Mouse (Mus musculus) heart, embryonic 10.5 days (tissue): ENCODE results near the gene Dab2ip. TPM values are rescaled to one million over a fixed set of nuclear protein-coding genes. Genes with fewer than 3 reads are reported as not detected.

ENCODE experiments used
- DNase-seq: peaks from one replicate; pipeline ENCODE4 v3.0.0-alpha.2; 2017; ENCODE audit warnings: low spot score
- H3K27ac ChIP-seq: fragments of 300-500 bp; sonication (generic); 2 replicates; pipeline ENCODE4 v1.5.1; 2016; ENCODE audit warnings: mild to moderate bottlenecking
- H3K27me3 ChIP-seq: fragments of 300-500 bp; sonication (generic); 2 replicates; pipeline ENCODE4 v1.6.1; 2016; ENCODE audit warnings: mild to moderate bottlenecking; ENCODE audit not compliant: poor library complexity, insufficient read depth, severe bottlenecking
- H3K36me3 ChIP-seq: fragments of 300-500 bp; sonication (generic); 2 replicates; pipeline ENCODE4 v1.6.1; 2016; ENCODE audit warnings: mild to moderate bottlenecking, moderate library complexity
- H3K4me1 ChIP-seq: fragments of 300-500 bp; sonication (generic); 2 replicates; pipeline ENCODE4 v1.6.1; 2016; ENCODE audit warnings: mild to moderate bottlenecking
- H3K4me3 ChIP-seq: fragments of 300-500 bp; sonication (generic); 2 replicates; pipeline ENCODE4 v1.5.1; 2016; ENCODE audit warnings: mild to moderate bottlenecking, moderate library complexity
- H3K9me3 ChIP-seq: fragments of 300-500 bp; sonication (generic); 2 replicates; pipeline ENCODE4 v1.6.1; 2016; ENCODE audit warnings: mild to moderate bottlenecking, moderate library complexity
- WGBS: fragments of 180-500 bp; shearing (Covaris S2); methylation state at CpG from one replicate; pipeline ENCODE4 v1.1.7; 2016; 5-methylcytosine and 5-hydroxymethylcytosine counted together
- polyA plus RNA-seq: library from polyadenylated mRNA; unstranded; fragments of >200 nt; fragmentation: Nextera tagmentation; extraction: Ambion mirVana; gene quantifications from 2 replicates; pipeline ENCODE4 v1.2.1, GENCODE M21; 2016

The Dab2ip gene
- polyA plus RNA-seq, 1 experiment from 2014 or later, result 49.0 TPM

DNA sequence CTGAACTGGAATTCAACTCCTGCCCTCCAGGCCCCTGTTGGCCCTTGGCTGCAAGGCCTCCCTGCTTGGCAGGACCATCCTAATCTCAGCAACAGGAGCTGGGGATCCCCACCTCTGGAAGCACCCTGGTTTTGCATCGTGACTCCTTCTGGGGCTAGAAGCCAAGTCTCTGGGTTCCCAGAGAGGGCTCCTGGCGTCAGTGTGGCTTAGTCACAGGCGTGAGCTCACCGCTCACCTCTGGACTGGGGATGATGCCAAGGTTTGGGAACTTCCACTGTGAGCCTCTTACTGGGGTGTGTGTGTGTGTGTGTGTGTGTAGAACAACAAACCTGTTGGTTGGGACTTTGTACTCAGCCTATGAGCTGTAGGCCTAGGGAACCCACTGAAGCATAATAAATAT is 31.7 kb downstream of the Dab2ip start:
- no peak overlapping the region for H3K4me3 ChIP-seq
- no peak for DNase-seq
- peak overlapping the region; percentile 86 for H3K27ac ChIP-seq
- H3K4me1 ChIP-seq, result peaks cover 99% of the 10 kb centered on the region
- peaks cover 5% of the 10 kb centered on the region; the same call in 1 of the 2 replicates for H3K27me3 ChIP-seq
- no peaks in the 10 kb centered on the region for H3K9me3 ChIP-seq
- 0 out of 2 replicates have a peak, but pooled peaks cover 10% of the 10 kb centered on the region for H3K36me3 ChIP-seq
- WGBS, result 69% methylated on average over 4 of the region's 4 CpGs

DNA sequence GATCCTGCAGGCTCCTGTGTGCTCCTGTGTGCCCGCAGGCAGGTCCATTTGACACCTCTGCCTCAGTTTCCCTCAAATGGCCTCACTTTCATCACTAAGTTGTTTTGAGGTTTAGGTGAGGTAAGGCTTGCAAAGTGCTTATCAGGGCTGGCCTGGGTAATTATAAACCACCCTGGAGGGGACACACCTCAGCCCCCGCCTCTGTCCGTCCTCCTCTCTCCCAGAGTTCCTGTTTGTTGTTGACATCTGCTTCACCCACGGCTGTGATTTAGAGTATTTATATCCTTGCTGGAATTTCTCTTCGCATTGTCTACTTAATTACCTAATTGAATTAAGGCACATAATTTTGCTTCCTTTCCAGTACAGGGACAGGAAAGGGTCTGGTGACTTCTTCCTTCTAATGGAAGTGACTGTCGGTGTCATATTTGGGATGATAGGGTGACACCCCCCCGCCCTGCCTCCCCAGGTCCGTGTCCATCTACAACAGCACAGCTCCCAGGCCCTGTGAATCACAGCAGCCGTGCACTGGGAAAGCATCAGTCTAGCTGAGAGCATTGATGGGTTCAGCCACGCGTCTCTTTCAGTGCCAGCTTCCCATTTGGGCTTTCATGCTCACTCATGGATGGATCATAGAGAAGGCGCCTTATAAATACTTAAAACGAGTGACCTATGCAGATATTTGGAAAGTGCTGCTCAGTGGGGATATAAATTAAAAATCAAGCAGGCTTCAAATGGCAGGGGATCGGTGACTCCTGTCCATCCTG is 34.1 kb downstream of the Dab2ip start:
- Histone ChIP-seq H3K27me3 (no peaks in the 10 kb centered on the region), H3K4me1 (peaks cover 99% of the 10 kb centered on the region), H3K27ac (peak overlapping the region; percentile 77), H3K9me3 (no peaks in the 10 kb centered on the region), H3K4me3 (no peak overlapping the region), H3K36me3 (0 out of 2 replicates have a peak, but pooled peaks cover 7% of the 10 kb centered on the region)
- 52% methylated on average over 14 of the region's 14 CpGs for WGBS
- DNase-seq, result no peak

DNA sequence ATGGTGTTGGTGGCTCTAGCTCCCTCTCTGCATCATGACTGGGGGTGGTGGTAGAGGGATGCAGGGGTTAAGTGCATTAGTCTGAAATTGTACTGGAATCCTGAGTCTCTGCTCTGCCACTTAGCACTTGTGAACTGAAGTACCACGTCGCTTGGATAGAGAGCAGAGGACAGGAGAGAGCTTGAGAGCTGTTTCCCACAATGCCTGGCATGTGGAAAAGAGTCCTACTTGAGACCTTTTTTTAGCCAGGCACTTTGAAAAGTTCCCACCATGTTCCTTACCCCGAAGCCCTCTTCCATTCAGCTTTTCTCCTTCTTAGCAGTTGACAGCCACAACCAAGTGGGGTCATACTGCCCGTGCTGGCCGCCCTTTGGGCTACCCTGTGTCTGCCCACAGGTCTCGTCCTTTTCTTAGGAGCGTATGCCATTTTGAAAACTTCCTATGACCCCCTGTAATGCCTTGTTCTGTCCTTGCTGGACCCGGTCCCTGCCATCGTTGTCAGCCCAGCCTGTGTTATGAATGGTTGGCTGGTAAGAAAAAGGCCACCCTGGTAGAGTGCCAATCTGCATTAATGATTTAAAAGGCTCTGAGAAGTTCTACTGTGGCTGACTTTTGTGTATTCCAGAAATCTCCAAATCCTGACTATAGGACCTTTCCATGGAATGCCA is 34.8 kb downstream of the Dab2ip start:
- Histone ChIP-seq H3K27ac (peak overlapping the region; percentile 81), H3K36me3 (0 out of 2 replicates have a peak, but pooled peaks cover 7% of the 10 kb centered on the region)
- 47% methylated on average over 9 of the region's 9 CpGs for WGBS

DNA sequence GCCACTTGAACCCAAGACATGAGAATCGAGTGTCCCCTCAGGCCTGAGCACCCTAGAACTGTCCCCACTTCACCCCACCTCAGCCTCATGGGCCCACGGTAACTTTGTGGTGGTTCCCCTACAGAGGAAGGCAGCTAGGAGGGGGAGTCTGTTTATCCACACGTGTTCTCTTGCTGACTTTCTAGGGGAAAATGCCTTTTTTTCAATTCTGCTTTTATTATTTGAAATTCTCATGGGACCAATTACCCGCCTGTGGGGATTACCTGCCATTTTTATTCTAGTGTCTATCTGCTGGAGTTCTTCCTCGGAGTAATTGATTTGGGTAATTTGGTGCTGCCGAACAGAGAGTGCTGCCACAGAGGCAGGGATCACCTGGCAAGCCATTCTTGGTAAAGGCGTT is 35.8 kb downstream of the Dab2ip start:
- 75% methylated on average over 7 of the region's 7 CpGs for WGBS
- peak overlapping the region; percentile 63 for H3K27ac ChIP-seq
- no peak for DNase-seq

More for the DNA sequence above, 34.8 kb downstream of the Dab2ip start:
- Histone ChIP-seq H3K27me3 (no peaks in the 10 kb centered on the region), H3K4me3 (no peak overlapping the region), H3K9me3 (no peaks in the 10 kb centered on the region), H3K4me1 (peaks cover 99% of the 10 kb centered on the region)
- peak; percentile 88 for DNase-seq

DNA sequence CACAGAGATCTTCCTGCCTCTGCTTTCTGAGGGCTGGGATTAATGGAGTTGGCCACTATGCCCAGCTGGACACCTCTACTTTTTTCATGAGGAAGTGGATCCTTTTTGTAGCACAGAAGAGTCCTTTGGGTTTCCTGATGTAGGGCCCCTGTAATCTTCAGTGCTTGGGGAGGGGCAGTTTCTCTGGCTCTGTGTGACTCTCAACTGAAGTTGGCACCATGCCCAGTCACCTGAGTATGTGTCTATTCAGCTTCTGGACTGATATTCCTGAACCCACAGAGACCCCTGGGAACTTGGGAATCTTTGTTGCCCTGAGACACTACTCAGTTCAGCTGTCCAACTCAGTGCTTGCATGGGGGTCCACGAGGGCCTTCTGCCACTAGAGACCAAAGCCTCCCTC is 37.0 kb downstream of the Dab2ip start:
- Histone ChIP-seq H3K27me3 (no peaks in the 10 kb centered on the region), H3K36me3 (0 out of 2 replicates have a peak, but pooled peaks cover 7% of the 10 kb centered on the region), H3K4me3 (no peak overlapping the region), H3K27ac (peak overlapping the region; percentile 75), H3K9me3 (no peaks in the 10 kb centered on the region), H3K4me1 (peaks cover 93% of the 10 kb centered on the region)
- WGBS, result 45% methylated on average over 1 of the region's 1 CpGs
- DNase-seq, result no peak

More for the DNA sequence above, 35.8 kb downstream of the Dab2ip start:
- H3K9me3 ChIP-seq, result no peaks in the 10 kb centered on the region
- H3K4me1 ChIP-seq, result peaks cover 99% of the 10 kb centered on the region
- H3K4me3 ChIP-seq, result no peak overlapping the region
- H3K27me3 ChIP-seq, result no peaks in the 10 kb centered on the region
- 0 out of 2 replicates have a peak, but pooled peaks cover 7% of the 10 kb centered on the region for H3K36me3 ChIP-seq

DNA sequence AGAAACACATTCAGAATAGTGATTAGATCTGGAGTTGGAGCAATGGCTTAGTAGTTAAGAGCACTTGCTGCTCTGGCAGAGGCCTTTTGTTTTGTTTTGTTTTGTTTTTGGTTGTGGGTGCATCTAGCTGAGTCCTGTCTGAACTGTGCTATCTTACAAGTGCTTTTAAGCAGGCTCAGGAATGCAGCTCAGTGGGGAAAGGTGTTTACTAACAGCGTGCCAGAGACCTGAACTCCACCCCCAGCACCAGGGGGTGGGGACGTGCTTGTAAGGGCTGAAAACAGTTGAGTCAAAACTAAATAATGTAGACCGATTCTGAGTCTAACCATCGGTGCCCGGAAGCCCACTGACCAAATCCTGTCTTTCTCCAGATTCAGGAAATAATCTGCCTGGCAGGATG is 37.7 kb downstream of the Dab2ip start:
- H3K4me1 ChIP-seq, result peaks cover 88% of the 10 kb centered on the region
- 0 out of 2 replicates have a peak, but pooled peaks cover 7% of the 10 kb centered on the region for H3K36me3 ChIP-seq
- H3K4me3 ChIP-seq, result no peak overlapping the region
- peak overlapping the region; percentile 75; the same call in 1 of the 2 replicates for H3K27ac ChIP-seq
- H3K27me3 ChIP-seq, result no peaks in the 10 kb centered on the region
- H3K9me3 ChIP-seq, result no peaks in the 10 kb centered on the region
- no peak for DNase-seq
- WGBS, result 43% methylated on average over 5 of the region's 5 CpGs

DNA sequence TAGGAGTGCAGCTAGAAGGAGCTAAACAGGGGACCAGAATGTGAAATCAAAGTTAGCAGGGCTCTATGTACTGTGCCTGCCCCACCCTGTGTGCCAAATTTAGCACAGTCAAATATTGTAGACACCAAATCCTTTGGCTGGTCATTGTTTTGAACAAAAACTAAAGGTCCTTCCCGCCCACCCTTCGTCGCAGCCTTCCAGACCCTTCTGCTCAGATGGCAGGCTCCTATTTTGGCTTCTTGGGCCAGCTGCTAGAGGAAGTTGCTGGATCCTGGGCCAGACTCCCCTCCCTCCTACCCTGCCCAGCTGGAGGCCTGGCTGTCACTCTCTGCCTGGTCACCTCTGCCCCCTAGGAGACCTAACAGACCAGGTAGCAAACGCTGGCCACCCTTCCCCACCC is 38.7 kb downstream of the Dab2ip start:
- no peak overlapping the region for H3K4me3 ChIP-seq
- H3K4me1 ChIP-seq, result peaks cover 84% of the 10 kb centered on the region

DNA sequence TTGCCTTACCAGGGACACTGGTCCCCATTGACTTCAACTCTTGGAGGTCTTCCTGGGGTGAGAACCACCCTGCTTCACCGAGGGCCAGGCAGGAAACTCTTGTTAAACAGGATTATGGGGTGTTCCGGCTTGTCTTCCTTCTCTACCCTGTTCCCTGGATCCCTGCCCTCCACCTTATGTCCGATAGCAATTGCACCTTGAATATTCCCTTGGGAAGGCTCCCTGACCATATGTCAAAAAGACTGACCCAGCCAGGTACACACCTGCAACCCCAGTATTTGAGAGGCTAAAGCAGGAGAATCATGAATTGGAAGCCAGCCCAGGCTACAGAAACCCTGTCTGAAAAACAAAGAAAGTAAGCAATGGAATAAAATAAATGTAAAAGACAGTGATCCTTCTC is 40.8 kb downstream of the Dab2ip start:
- H3K36me3 ChIP-seq, result 0 out of 2 replicates have a peak, but pooled peaks cover 7% of the 10 kb centered on the region
- no peak overlapping the region for H3K4me3 ChIP-seq
- 58% methylated on average over 3 of the region's 3 CpGs for WGBS
- H3K9me3 ChIP-seq, result no peaks in the 10 kb centered on the region
- H3K27ac ChIP-seq, result no peak overlapping the region
- H3K27me3 ChIP-seq, result no peaks in the 10 kb centered on the region
- H3K4me1 ChIP-seq, result peaks cover 76% of the 10 kb centered on the region
- DNase-seq, result no peak

More for the DNA sequence above, 38.7 kb downstream of the Dab2ip start:
- H3K9me3 ChIP-seq, result no peaks in the 10 kb centered on the region
- 64% methylated on average over 4 of the region's 4 CpGs for WGBS
- H3K27ac ChIP-seq, result peak overlapping the region; percentile 59; the same call in 1 of the 2 replicates
- H3K36me3 ChIP-seq, result 0 out of 2 replicates have a peak, but pooled peaks cover 7% of the 10 kb centered on the region
- H3K27me3 ChIP-seq, result no peaks in the 10 kb centered on the region
- DNase-seq, result no peak

DNA sequence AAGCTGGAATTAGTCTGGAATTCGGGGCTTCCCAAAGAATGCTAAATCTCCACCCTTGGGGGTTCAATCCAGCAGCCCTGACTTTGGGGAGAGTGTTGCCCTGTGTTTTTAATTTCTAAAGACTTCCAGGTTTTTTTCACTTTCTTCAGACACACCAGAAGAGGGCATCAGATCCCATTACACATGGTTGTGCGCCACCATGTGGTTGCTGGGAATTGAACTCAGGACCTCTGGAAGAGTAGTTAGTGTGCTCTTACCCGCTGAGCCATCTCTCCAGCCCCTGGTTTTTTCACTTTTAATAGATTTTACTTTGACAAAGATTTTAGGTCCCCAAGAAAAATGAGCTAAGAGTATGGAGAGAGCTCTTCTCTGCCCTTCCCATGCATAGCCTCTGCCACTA is 43.6 kb downstream of the Dab2ip start:
- Histone ChIP-seq H3K27me3 (no peaks in the 10 kb centered on the region), H3K4me1 (peaks cover 76% of the 10 kb centered on the region), H3K27ac (no peak overlapping the region), H3K9me3 (no peaks in the 10 kb centered on the region), H3K4me3 (no peak overlapping the region), H3K36me3 (no peaks in the 10 kb centered on the region)
- 67% methylated on average over 3 of the region's 3 CpGs for WGBS
- DNase-seq, result no peak

DNA sequence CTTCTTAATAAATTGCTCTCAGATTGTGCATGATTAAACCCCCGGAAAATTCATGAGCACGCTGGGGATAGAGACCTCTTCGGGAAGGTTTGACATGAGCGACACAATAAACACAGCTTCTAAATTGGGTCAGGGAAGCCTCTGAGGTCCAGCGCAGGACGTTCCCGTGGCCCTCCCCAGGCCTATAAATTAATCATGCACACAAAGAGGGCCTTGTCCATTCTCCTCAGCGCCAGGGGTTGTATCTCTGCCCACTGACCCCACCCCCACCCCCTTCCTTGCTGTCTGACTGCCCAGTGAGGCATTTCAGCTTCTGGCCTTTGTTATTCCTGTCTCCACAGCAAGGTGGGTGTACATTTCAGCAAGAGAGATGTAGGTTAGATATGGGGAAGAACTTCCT is 49.4 kb downstream of the Dab2ip start:
- H3K27me3 ChIP-seq, result no peaks in the 10 kb centered on the region
- DNase-seq, result no peak
- no peak overlapping the region for H3K4me3 ChIP-seq
- peak overlapping the region; percentile 74 for H3K27ac ChIP-seq
- H3K9me3 ChIP-seq, result no peaks in the 10 kb centered on the region
- H3K36me3 ChIP-seq, result no peaks in the 10 kb centered on the region
- WGBS, result 53% methylated on average over 8 of the region's 8 CpGs
- H3K4me1 ChIP-seq, result peaks cover 98% of the 10 kb centered on the region

DNA sequence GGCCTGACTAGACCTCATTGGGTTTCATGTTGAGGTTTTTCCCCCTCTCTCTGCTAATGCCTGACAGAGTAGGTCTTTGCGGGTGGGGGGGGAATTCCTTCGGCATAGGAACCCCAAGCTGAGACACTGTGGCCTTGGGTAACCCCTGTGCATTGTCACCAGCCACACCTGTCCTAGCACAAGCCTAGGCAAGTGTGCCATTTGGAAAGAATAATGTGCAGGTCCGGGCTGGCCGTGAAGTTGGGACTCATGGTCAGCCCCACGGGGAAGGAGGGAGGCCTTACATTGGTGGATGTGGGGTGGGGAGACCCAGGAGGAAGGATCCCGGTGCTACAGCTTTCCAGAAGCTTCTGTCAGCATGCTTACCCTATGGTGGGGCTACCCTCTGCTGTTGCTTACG is 50.8 kb downstream of the Dab2ip start:
- 75% methylated on average over 7 of the region's 7 CpGs for WGBS
- Histone ChIP-seq H3K4me1 (peaks cover 100% of the 10 kb centered on the region), H3K36me3 (no peaks in the 10 kb centered on the region), H3K27ac (peak overlapping the region; percentile 81), H3K4me3 (no peak overlapping the region), H3K9me3 (no peaks in the 10 kb centered on the region), H3K27me3 (no peaks in the 10 kb centered on the region)
- no peak for DNase-seq

DNA sequence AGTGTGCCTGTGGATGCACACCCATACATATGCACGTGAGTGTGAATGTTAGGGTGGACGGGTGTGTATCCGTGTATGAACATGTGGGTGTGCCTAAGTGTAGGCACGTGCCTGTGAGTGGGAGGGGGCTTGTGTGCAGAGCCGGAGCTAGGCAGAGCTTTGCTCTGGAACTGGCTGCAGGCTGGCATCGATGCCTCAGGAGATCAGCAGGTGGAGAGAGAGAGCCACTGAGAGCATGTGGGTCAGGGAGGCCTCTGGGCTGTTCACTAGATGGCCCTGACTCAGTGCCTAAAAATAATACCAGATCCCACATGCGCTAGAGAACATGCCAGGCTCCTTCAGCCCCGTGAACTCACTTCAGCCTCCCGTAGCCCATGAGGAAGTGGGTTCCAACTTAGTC is 51.3 kb downstream of the Dab2ip start:
- Histone ChIP-seq H3K4me3 (peak overlapping the region; percentile 19; the same call in 1 of the 2 replicates), H3K36me3 (no peaks in the 10 kb centered on the region), H3K9me3 (no peaks in the 10 kb centered on the region), H3K4me1 (peaks cover 100% of the 10 kb centered on the region), H3K27me3 (no peaks in the 10 kb centered on the region), H3K27ac (peak overlapping the region; percentile 81)
- 43% methylated on average over 9 of the region's 9 CpGs for WGBS
- no peak for DNase-seq
